Mouse (Mus musculus): ENCODE data around the gene Slc44a1.

The Slc44a1 gene

GRCm38 (mm10) chr4:53513276-53514081, 73.3 kb downstream of the Slc44a1 start:
- in situ Hi-C loops (cut with MboI; ENCODE audit: low pct_unique_long_range_greater_than_20kb in 1 of 2, low sequenced_read_pairs in 2 of 2, unreplicated experiment in 1 of 2): no loop called here

DNA sequence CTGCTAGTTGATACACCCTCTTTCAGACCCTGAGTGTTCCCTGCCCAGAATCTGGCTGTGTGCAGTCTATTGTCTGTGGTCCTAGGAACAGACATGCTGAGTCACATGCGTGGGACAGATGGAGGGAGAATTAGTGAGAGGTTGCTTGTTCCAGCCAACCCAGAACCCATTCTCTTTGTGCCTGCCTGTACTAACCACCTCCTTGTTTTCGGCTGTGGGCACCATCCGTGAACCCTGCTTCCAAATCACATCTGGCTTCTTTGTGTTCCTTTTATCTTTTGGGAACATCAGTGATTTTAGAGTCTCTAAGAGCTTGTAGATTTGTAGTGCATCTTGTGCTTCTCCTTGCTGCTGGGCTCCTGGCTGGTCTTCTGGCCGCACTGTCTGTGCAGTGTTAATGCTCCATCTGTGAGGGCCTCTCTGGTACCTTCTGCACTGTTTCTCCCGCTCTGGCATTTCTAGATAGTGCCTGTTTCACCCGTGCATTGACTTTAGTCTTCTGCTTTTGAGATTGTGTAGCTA, 75.9 kb downstream of the Slc44a1 start:
- in situ Hi-C loops (cut with MboI; ENCODE audit: low pct_unique_long_range_greater_than_20kb in 1 of 2, low sequenced_read_pairs in 2 of 2, unreplicated experiment in 1 of 2): no loop called here

DNA sequence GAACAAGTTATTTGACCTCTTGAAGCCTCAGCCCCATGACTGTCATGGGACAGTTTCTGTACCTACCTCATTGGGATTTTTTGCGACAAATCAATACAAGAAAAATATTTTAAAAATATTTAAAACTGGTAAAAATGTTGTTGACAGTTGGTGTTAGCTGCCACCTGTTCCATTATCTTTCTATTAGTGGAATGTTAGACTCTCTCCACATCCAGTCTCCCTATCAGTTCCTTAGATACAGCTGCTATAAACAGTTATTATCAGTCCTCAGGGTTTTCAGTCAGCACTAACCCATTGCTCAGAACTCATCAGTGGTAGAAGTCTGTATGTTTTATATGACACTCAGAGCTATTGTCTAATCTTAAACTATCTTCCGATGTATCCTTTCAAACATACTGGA, 79.2 kb downstream of the Slc44a1 start:
- in situ Hi-C loops (cut with MboI; ENCODE audit: low pct_unique_long_range_greater_than_20kb in 1 of 2, low sequenced_read_pairs in 2 of 2, unreplicated experiment in 1 of 2): no loop called here

GRCm38 (mm10) chr4:53521028-53521427, 80.8 kb downstream of the Slc44a1 start:
- in situ Hi-C loops (cut with MboI; ENCODE audit: low pct_unique_long_range_greater_than_20kb in 1 of 2, low sequenced_read_pairs in 2 of 2, unreplicated experiment in 1 of 2): no loop called here

GRCm38 (mm10) chr4:53522655-53523054, 82.4 kb downstream of the Slc44a1 start:
- in situ Hi-C loops (cut with MboI; ENCODE audit: low pct_unique_long_range_greater_than_20kb in 1 of 2, low sequenced_read_pairs in 2 of 2, unreplicated experiment in 1 of 2): no loop called here

DNA sequence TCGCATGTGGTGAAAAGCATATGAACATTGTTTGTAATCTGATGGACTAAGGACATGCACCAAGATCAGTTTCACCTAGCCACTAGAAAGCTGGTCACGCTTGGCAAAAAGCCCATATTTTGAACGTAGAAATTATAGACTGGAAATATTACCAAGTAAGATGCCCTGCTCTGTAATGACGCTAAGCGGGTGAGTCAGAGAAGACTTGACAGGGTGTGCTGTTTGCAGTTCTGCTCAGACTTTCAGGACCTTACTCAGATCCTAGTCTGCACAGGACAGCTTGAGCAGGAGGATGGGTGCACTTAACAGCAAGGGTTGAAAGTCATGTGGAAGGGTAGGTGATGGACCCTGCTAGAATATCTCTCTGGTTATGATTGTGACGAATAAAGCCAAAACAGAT, 85.3 kb downstream of the Slc44a1 start:
- in situ Hi-C loops (cut with MboI; ENCODE audit: low pct_unique_long_range_greater_than_20kb in 1 of 2, low sequenced_read_pairs in 2 of 2, unreplicated experiment in 1 of 2): no loop called here

DNA sequence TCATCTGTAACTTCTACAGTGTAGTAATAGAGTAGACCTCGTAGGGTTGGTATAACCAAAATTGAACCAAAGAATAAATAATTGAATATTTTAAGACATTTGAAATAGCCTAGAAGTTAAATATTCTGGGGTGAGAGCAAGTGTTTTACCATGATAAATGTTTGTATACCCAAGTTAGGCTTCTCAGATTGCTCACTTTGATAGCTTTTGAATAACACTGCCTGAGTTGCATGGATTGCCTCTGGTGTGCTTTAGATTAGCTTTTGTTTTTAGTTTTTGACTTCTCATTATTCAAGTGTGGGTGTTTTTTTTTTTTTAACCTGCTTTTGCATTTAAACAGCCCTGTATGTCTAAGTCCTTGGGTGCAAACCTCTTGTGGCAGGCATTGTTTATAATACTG, 85.8 kb downstream of the Slc44a1 start:
- in situ Hi-C loops (cut with MboI; ENCODE audit: low pct_unique_long_range_greater_than_20kb in 1 of 2, low sequenced_read_pairs in 2 of 2, unreplicated experiment in 1 of 2): no loop called here

- in situ Hi-C loops (cut with MboI; ENCODE audit: low pct_unique_long_range_greater_than_20kb in 1 of 2, low sequenced_read_pairs in 2 of 2, unreplicated experiment in 1 of 2): no loop called here
These were observed 86.2 kb downstream of the Slc44a1 start for GRCm38 (mm10) chr4:53526446-53526845.

GRCm38 (mm10) chr4:53535795-53536194, 95.6 kb downstream of the Slc44a1 start:
- in situ Hi-C loops (cut with MboI; ENCODE audit: low pct_unique_long_range_greater_than_20kb in 1 of 2, low sequenced_read_pairs in 2 of 2, unreplicated experiment in 1 of 2): no loop called here

- in situ Hi-C loops (cut with MboI; ENCODE audit: low pct_unique_long_range_greater_than_20kb in 1 of 2, low sequenced_read_pairs in 2 of 2, unreplicated experiment in 1 of 2): no loop called here
These were observed 96.9 kb downstream of the Slc44a1 start for GRCm38 (mm10) chr4:53537101-53537500.

DNA sequence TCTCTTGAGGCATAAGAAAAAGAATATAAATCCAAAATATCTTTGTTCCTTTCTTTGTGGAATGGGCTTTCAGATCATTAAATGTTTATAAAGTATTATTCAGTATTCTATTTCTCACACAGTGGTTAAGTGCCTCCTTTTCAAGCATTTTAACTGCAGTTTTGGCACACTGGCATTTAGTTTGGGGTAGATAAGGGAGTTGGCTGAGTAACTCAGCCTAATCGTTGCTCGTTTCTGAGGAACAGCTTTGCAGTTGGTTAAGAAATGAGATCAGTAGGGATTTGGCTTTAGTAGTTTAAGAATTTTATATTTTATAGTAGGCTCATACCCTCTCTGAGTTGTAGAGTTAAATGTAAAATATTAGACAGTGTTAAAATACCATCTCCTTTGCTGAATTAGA, 97.3 kb downstream of the Slc44a1 start:
- in situ Hi-C loops (cut with MboI; ENCODE audit: low pct_unique_long_range_greater_than_20kb in 1 of 2, low sequenced_read_pairs in 2 of 2, unreplicated experiment in 1 of 2): no loop called here

GRCm38 (mm10) chr4:53538600-53538999, 98.4 kb downstream of the Slc44a1 start:
- in situ Hi-C loops (cut with MboI; ENCODE audit: low pct_unique_long_range_greater_than_20kb in 1 of 2, low sequenced_read_pairs in 2 of 2, unreplicated experiment in 1 of 2): no loop called here

DNA sequence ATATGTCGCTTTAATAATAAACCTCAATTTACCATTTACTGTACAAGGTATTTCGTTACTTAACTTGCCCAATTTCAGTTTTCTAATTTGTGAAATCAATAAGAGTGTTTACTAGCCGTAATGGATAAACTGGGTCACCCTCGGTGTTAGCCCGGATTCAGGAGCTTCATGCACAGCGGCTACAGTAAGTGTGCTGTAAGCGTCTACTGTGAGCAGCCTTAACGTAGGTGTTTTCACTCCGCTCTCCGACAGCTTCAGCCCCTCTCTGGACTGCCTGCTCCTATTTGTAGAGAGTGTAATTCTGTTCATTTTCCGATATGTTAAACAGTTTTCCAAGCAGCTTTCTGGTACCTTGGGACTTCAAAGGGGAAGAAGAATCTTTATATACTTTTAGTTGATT, 99.7 kb downstream of the Slc44a1 start:
- in situ Hi-C loops (cut with MboI; ENCODE audit: low pct_unique_long_range_greater_than_20kb in 1 of 2, low sequenced_read_pairs in 2 of 2, unreplicated experiment in 1 of 2): no loop called here

DNA sequence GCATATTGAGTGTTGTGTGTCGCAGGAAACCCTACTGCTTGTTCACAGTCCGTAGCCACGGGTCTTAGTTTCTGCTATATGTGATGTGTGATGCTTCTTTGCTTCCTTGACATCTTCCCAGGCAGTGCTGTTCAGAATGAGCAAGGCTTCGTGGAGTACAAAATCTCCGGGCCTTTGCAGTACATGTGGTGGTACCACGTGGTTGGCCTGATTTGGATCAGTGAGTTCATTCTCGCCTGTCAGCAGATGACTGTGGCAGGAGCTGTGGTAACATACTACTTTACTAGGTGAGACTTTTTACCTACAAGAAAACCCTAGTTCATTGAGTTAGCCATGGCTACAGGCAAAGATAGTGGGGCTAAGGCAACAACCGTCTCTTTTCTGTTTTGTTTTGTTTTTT, 103.2 kb downstream of the Slc44a1 start:
- in situ Hi-C loops (cut with MboI; ENCODE audit: low pct_unique_long_range_greater_than_20kb in 1 of 2, low sequenced_read_pairs in 2 of 2, unreplicated experiment in 1 of 2): no loop called here

DNA sequence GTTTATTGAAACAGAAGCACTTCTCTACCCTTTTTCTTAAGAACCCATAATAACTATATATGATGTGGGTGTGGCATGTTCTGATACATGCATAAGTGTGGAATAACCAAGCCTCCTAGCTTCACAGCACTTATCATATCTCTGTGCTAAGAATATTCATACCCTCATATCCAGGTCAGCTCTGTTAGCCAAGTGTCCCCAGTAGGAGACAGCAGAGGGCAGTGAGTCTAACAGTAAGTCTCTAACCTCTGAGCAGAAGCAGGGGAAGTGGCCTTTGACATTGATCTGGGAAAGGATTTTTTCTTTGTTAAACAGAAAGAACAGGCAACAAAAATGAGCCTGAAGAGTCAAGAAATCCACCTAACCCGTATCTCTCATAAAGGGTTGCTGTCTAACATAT, 104.7 kb downstream of the Slc44a1 start:
- in situ Hi-C loops (cut with MboI; ENCODE audit: low pct_unique_long_range_greater_than_20kb in 1 of 2, low sequenced_read_pairs in 2 of 2, unreplicated experiment in 1 of 2): no loop called here

- in situ Hi-C loops (cut with MboI; ENCODE audit: low pct_unique_long_range_greater_than_20kb in 1 of 2, low sequenced_read_pairs in 2 of 2, unreplicated experiment in 1 of 2): no loop called here
These were observed 107.2 kb downstream of the Slc44a1 start for GRCm38 (mm10) chr4:53547381-53547780.

GRCm38 (mm10) chr4:53549375-53549774, 109.2 kb downstream of the Slc44a1 start:
- in situ Hi-C loops (cut with MboI; ENCODE audit: low pct_unique_long_range_greater_than_20kb in 1 of 2, low sequenced_read_pairs in 2 of 2, unreplicated experiment in 1 of 2): no loop called here

GRCm38 (mm10) chr4:53564618-53565017, 124.4 kb downstream of the Slc44a1 start:
- in situ Hi-C loops (cut with MboI; ENCODE audit: low pct_unique_long_range_greater_than_20kb in 1 of 2, low sequenced_read_pairs in 2 of 2, unreplicated experiment in 1 of 2): no loop called here

- in situ Hi-C loops (cut with MboI; ENCODE audit: low pct_unique_long_range_greater_than_20kb in 1 of 2, low sequenced_read_pairs in 2 of 2, unreplicated experiment in 1 of 2): no loop called here
These were observed 126.9 kb downstream of the Slc44a1 start for GRCm38 (mm10) chr4:53567065-53567464.

- in situ Hi-C loops (cut with MboI; ENCODE audit: low pct_unique_long_range_greater_than_20kb in 1 of 2, low sequenced_read_pairs in 2 of 2, unreplicated experiment in 1 of 2): loop anchor here in 1 of 2 experiments (25.0 kb wide), 1 partner anchor 163 kb away; no protein-coding TSS in a partner anchor
These were observed 135.3 kb downstream of the Slc44a1 start for GRCm38 (mm10) chr4:53575558-53575957.
